Mouse (Mus musculus): ENCODE data around the gene Klf13. TPM values are rescaled to one million over a fixed set of nuclear protein-coding genes. Genes with fewer than 3 reads are reported as not detected.

Gene Klf13
- polyA plus RNA-seq, 1 experiment from 2014 or later, result 16.7 TPM

- 55% methylated on average over 4 of the region's 4 CpGs for whole genome bisulfite sequencing
- Histone ChIP-seq H3K9me3 (replicated peaks) (no peaks in the 10 kb centered on the region), H3K9ac (no peak overlapping the region), H3K36me3 (peaks cover 17% of the 10 kb centered on the region), H3K4me3 (no peak overlapping the region), H3K27me3 (replicated peaks) (no peaks in the 10 kb centered on the region), H3K27ac (ENCODE audit: poor library complexity, severe bottlenecking) (no peak overlapping the region), H3K4me2 (no peak overlapping the region), H3K4me1 (replicated peaks) (peaks cover 29% of the 10 kb centered on the region)
- ATAC-seq (ENCODE audit: insufficient number of reproducible peaks, low FRiP score), result no peak
Observed at GRCm38 (mm10) chr7:63894662-63895061, 44.1 kb downstream of the Klf13 start.

- Histone ChIP-seq H3K4me2 (no peak overlapping the region), H3K9me3 (replicated peaks) (no peaks in the 10 kb centered on the region), H3K27me3 (replicated peaks) (no peaks in the 10 kb centered on the region), H3K4me3 (no peak overlapping the region), H3K4me1 (replicated peaks) (peaks cover 38% of the 10 kb centered on the region), H3K9ac (no peak overlapping the region), H3K27ac (ENCODE audit: poor library complexity, severe bottlenecking) (no peak overlapping the region), H3K36me3 (peaks cover 18% of the 10 kb centered on the region)
- WGBS, result 42% methylated on average over 4 of the region's 4 CpGs
- ATAC-seq (ENCODE audit: insufficient number of reproducible peaks, low FRiP score), result no peak
Observed at GRCm38 (mm10) chr7:63893729-63894128, 45.0 kb downstream of the Klf13 start.

GRCm38 (mm10) chr7:63893201-63893600 lies 45.5 kb downstream of the Klf13 start:
- ATAC-seq (ENCODE audit: insufficient number of reproducible peaks, low FRiP score), result no peak
- H3K9me3 ChIP-seq (replicated peaks), result no peaks in the 10 kb centered on the region
- WGBS, result 92% methylated on average over 5 of the region's 5 CpGs
- H3K4me3 ChIP-seq, result no peak overlapping the region
- H3K9ac ChIP-seq, result no peak overlapping the region
- no peak overlapping the region for H3K27ac ChIP-seq (ENCODE audit: poor library complexity, severe bottlenecking)
- H3K36me3 ChIP-seq, result peaks cover 18% of the 10 kb centered on the region
- H3K27me3 ChIP-seq (replicated peaks), result no peaks in the 10 kb centered on the region
- peaks cover 38% of the 10 kb centered on the region for H3K4me1 ChIP-seq (replicated peaks)
- no peak overlapping the region for H3K4me2 ChIP-seq

GRCm38 (mm10) chr7:63891488-63892075 lies 47.1 kb downstream of the Klf13 start:
- peaks cover 18% of the 10 kb centered on the region for H3K36me3 ChIP-seq
- no peak overlapping the region for H3K4me3 ChIP-seq
- H3K4me2 ChIP-seq, result no peak overlapping the region
- no peak overlapping the region for H3K9ac ChIP-seq
- WGBS, result 78% methylated on average over 43 of the region's 43 CpGs
- peaks cover 36% of the 10 kb centered on the region for H3K4me1 ChIP-seq (replicated peaks)
- no peaks in the 10 kb centered on the region for H3K27me3 ChIP-seq (replicated peaks)
- no peak for ATAC-seq (ENCODE audit: insufficient number of reproducible peaks, low FRiP score)
- no peak overlapping the region for H3K27ac ChIP-seq (ENCODE audit: poor library complexity, severe bottlenecking)
- no peaks in the 10 kb centered on the region for H3K9me3 ChIP-seq (replicated peaks)

GRCm38 (mm10) chr7:63889116-63889975 lies 49.4 kb downstream of the Klf13 start:
- Histone ChIP-seq H3K4me3 (no peak overlapping the region), H3K27me3 (replicated peaks) (no peaks in the 10 kb centered on the region), H3K4me2 (no peak overlapping the region), H3K4me1 (replicated peaks) (peaks cover 27% of the 10 kb centered on the region), H3K27ac (ENCODE audit: poor library complexity, severe bottlenecking) (no peak overlapping the region), H3K9ac (no peak overlapping the region), H3K9me3 (replicated peaks) (no peaks in the 10 kb centered on the region), H3K36me3 (peaks cover 18% of the 10 kb centered on the region)
- 85% methylated on average over 9 of the region's 9 CpGs for WGBS
- no peak for ATAC-seq (ENCODE audit: insufficient number of reproducible peaks, low FRiP score)

GRCm38 (mm10) chr7:63888674-63889073 lies 50.0 kb downstream of the Klf13 start:
- Histone ChIP-seq H3K36me3 (peaks cover 18% of the 10 kb centered on the region), H3K9ac (no peak overlapping the region), H3K4me2 (no peak overlapping the region), H3K27ac (ENCODE audit: poor library complexity, severe bottlenecking) (no peak overlapping the region), H3K4me3 (no peak overlapping the region), H3K27me3 (replicated peaks) (no peaks in the 10 kb centered on the region), H3K4me1 (replicated peaks) (peaks cover 27% of the 10 kb centered on the region), H3K9me3 (replicated peaks) (no peaks in the 10 kb centered on the region)
- ATAC-seq (ENCODE audit: insufficient number of reproducible peaks, low FRiP score), result no peak
- WGBS, result 68% methylated on average over 6 of the region's 6 CpGs

GRCm38 (mm10) chr7:63887602-63888123 lies 51.1 kb downstream of the Klf13 start:
- Histone ChIP-seq H3K36me3 (peaks cover 18% of the 10 kb centered on the region), H3K4me1 (replicated peaks) (peaks cover 27% of the 10 kb centered on the region), H3K27me3 (replicated peaks) (no peaks in the 10 kb centered on the region), H3K27ac (ENCODE audit: poor library complexity, severe bottlenecking) (no peak overlapping the region), H3K4me3 (no peak overlapping the region), H3K4me2 (no peak overlapping the region), H3K9ac (no peak overlapping the region), H3K9me3 (replicated peaks) (no peaks in the 10 kb centered on the region)
- 85% methylated on average over 10 of the region's 10 CpGs for whole genome bisulfite sequencing
- ATAC-seq (ENCODE audit: insufficient number of reproducible peaks, low FRiP score), result no peak

GRCm38 (mm10) chr7:63887034-63887551 lies 51.6 kb downstream of the Klf13 start:
- 0 out of 2 replicates have a peak, but pooled peaks have one; percentile 38 for ATAC-seq (ENCODE audit: insufficient number of reproducible peaks, low FRiP score)
- no peak overlapping the region for H3K27ac ChIP-seq (ENCODE audit: poor library complexity, severe bottlenecking)

GRCm38 (mm10) chr7:63885025-63885424 lies 53.7 kb downstream of the Klf13 start:
- H3K9me3 ChIP-seq (replicated peaks), result no peaks in the 10 kb centered on the region
- peaks cover 4% of the 10 kb centered on the region for H3K36me3 ChIP-seq
- ATAC-seq (ENCODE audit: insufficient number of reproducible peaks, low FRiP score), result no peak
- H3K4me1 ChIP-seq (replicated peaks), result peaks cover 27% of the 10 kb centered on the region
- no peak overlapping the region for H3K27ac ChIP-seq (ENCODE audit: poor library complexity, severe bottlenecking)
- H3K9ac ChIP-seq, result no peak overlapping the region
- no peaks in the 10 kb centered on the region for H3K27me3 ChIP-seq (replicated peaks)
- H3K4me2 ChIP-seq, result no peak overlapping the region
- no peak overlapping the region for H3K4me3 ChIP-seq
- 83% methylated on average over 7 of the region's 7 CpGs for WGBS

More at GRCm38 (mm10) chr7:63887034-63887551, 51.6 kb downstream of the Klf13 start:
- Histone ChIP-seq H3K4me3 (no peak overlapping the region), H3K4me1 (replicated peaks) (peaks cover 27% of the 10 kb centered on the region), H3K9me3 (replicated peaks) (no peaks in the 10 kb centered on the region), H3K27me3 (replicated peaks) (no peaks in the 10 kb centered on the region), H3K36me3 (peaks cover 18% of the 10 kb centered on the region), H3K4me2 (no peak overlapping the region), H3K9ac (no peak overlapping the region)
- WGBS, result 27% methylated on average over 8 of the region's 8 CpGs

GRCm38 (mm10) chr7:63882739-63883138 lies 56.0 kb downstream of the Klf13 start:
- WGBS, result 80% methylated on average over 7 of the region's 7 CpGs
- ATAC-seq (ENCODE audit: insufficient number of reproducible peaks, low FRiP score), result no peak

GRCm38 (mm10) chr7:63879583-63879982 lies 59.1 kb downstream of the Klf13 start:
- 57% methylated on average over 6 of the region's 6 CpGs for WGBS
- ATAC-seq (ENCODE audit: insufficient number of reproducible peaks, low FRiP score), result no peak
- Histone ChIP-seq H3K9me3 (replicated peaks) (no peaks in the 10 kb centered on the region), H3K4me3 (no peak overlapping the region), H3K27me3 (replicated peaks) (no peaks in the 10 kb centered on the region), H3K36me3 (no peaks in the 10 kb centered on the region), H3K4me2 (no peak overlapping the region), H3K4me1 (replicated peaks) (peaks cover 28% of the 10 kb centered on the region), H3K9ac (no peak overlapping the region), H3K27ac (ENCODE audit: poor library complexity, severe bottlenecking) (no peak overlapping the region)

More at GRCm38 (mm10) chr7:63882739-63883138, 56.0 kb downstream of the Klf13 start:
- no peak overlapping the region for H3K9ac ChIP-seq
- H3K4me2 ChIP-seq, result no peak overlapping the region
- H3K27me3 ChIP-seq (replicated peaks), result no peaks in the 10 kb centered on the region
- H3K4me1 ChIP-seq (replicated peaks), result peaks cover 16% of the 10 kb centered on the region
- H3K36me3 ChIP-seq, result no peaks in the 10 kb centered on the region
- no peaks in the 10 kb centered on the region for H3K9me3 ChIP-seq (replicated peaks)
- H3K4me3 ChIP-seq, result no peak overlapping the region
- H3K27ac ChIP-seq (ENCODE audit: poor library complexity, severe bottlenecking), result no peak overlapping the region
